Mouse (Mus musculus): ENCODE measurements around the gene Pnma3. TPM values are rescaled to one million over a fixed set of nuclear protein-coding genes. Genes with fewer than 3 reads are reported as not detected.
A peak's percentile ranks its signal among the peaks of the same experiment; 100 is the strongest.
"Not testable (repeated sequence)": the region's sequence is repeated elsewhere in the genome, so short reads cannot be mapped to it uniquely, and the experiment has no call there.

Pnma3 gene
- polyA plus RNA-seq, 1 experiment: not detected

GRCm38 (mm10) chrX:73063512-73064414 lies 824 bp upstream of the Pnma3 start:
- Histone ChIP-seq H3K4me3 (ENCODE audit: insufficient read depth, low read depth, low read length) (no peak overlapping the region), H3K27ac (ENCODE audit: insufficient read depth, low read depth, low read length) (no peak overlapping the region), H3K27me3 (replicated peaks; ENCODE audit: control insufficient read depth, insufficient read depth, low read length) (no peaks in the 10 kb centered on the region), H3K36me3 (ENCODE audit: control insufficient read depth, insufficient read depth, low read length) (no peaks in the 10 kb centered on the region), H3K4me1 (ENCODE audit: control insufficient read depth, insufficient read depth, low read length) (no peaks in the 10 kb centered on the region)
- 38% methylated on average over 17 of the region's 24 CpGs for whole genome bisulfite sequencing
- TF ChIP-seq CTCF (conservative IDR thresholded peaks at IDR 0.05; ENCODE audit: insufficient read depth, insufficient read length, low read depth, low read length) (no peak), POLR2A (IDR thresholded peaks at IDR 0.05; ENCODE audit: low read depth, low read length) (no peak)
- no peak for DNase-seq

- H3K4me3 ChIP-seq (ENCODE audit: insufficient read depth, low read depth, low read length); H3K36me3 ChIP-seq (ENCODE audit: control insufficient read depth, insufficient read depth, low read length); H3K4me1 ChIP-seq (ENCODE audit: control insufficient read depth, insufficient read depth, low read length); DNase-seq; H3K27me3 ChIP-seq (replicated peaks; ENCODE audit: control insufficient read depth, insufficient read depth, low read length); H3K27ac ChIP-seq (ENCODE audit: insufficient read depth, low read depth, low read length): not testable (repeated sequence)
- 67% methylated on average over 1 of the region's 5 CpGs for WGBS
Measured at GRCm38 (mm10) chrX:73066765-73067312, 2.3 kb downstream of the Pnma3 start.

- WGBS: 79% methylated on average over 19 of the region's 19 CpGs
- not testable (repeated sequence) for H3K27ac ChIP-seq (ENCODE audit: insufficient read depth, low read depth, low read length); H3K4me3 ChIP-seq (ENCODE audit: insufficient read depth, low read depth, low read length); H3K27me3 ChIP-seq (replicated peaks; ENCODE audit: control insufficient read depth, insufficient read depth, low read length); DNase-seq; H3K36me3 ChIP-seq (ENCODE audit: control insufficient read depth, insufficient read depth, low read length); H3K4me1 ChIP-seq (ENCODE audit: control insufficient read depth, insufficient read depth, low read length)
Measured at GRCm38 (mm10) chrX:73082267-73083055, 17.9 kb downstream of the Pnma3 start, which contains the start of gene Xlr4a. Xlr4a (minus strand) TSS chrX:73082478.

GRCm38 (mm10) chrX:73096941-73097508 lies 32.4 kb downstream of the Pnma3 start, which contains the start of gene Xlr3a:
Xlr3a (minus strand) TSS chrX:73097095.
- H3K4me1 ChIP-seq (ENCODE audit: control insufficient read depth, insufficient read depth, low read length); H3K4me3 ChIP-seq (ENCODE audit: insufficient read depth, low read depth, low read length); H3K27ac ChIP-seq (ENCODE audit: insufficient read depth, low read depth, low read length); H3K36me3 ChIP-seq (ENCODE audit: control insufficient read depth, insufficient read depth, low read length); H3K27me3 ChIP-seq (replicated peaks; ENCODE audit: control insufficient read depth, insufficient read depth, low read length): not testable (repeated sequence)
- peak; percentile 2 for DNase-seq
- WGBS: 78% methylated on average over 13 of the region's 13 CpGs

- not testable (repeated sequence) for H3K36me3 ChIP-seq (ENCODE audit: control insufficient read depth, insufficient read depth, low read length); H3K4me1 ChIP-seq (ENCODE audit: control insufficient read depth, insufficient read depth, low read length); H3K27me3 ChIP-seq (replicated peaks; ENCODE audit: control insufficient read depth, insufficient read depth, low read length); H3K4me3 ChIP-seq (ENCODE audit: insufficient read depth, low read depth, low read length); DNase-seq; H3K27ac ChIP-seq (ENCODE audit: insufficient read depth, low read depth, low read length)
- WGBS: no CpG with 5 or more reads among the region's 7 CpGs
Measured at GRCm38 (mm10) chrX:73116747-73117146, 52.2 kb downstream of the Pnma3 start, which contains the start of gene Gm14685. Gm14685 (plus strand) TSS chrX:73117047.

Other genes starting within 250 kb of the Pnma3 start
- gene Gabrq, start 239.6 kb upstream of the Pnma3 start, polyA plus RNA-seq (2012; rRNA removed): 0.03 TPM in 2 replicates
- 12.4 and 22.7 TPM in 2 replicates for gene Cetn2, start 146.4 kb upstream of the Pnma3 start, polyA plus RNA-seq (2012; rRNA removed)
- 43.7 and 45.7 TPM in 2 replicates for gene Nsdhl, start 146.2 kb upstream of the Pnma3 start, polyA plus RNA-seq (2012; rRNA removed)
- 5.9 and 6.7 TPM in 2 replicates for gene Zfp185, start 77.4 kb upstream of the Pnma3 start, polyA plus RNA-seq (2012; rRNA removed)
- gene Pnma5, start 27.7 kb upstream of the Pnma3 start, polyA plus RNA-seq (2012; rRNA removed): not detected in 2 replicates
- gene Xlr4a, start 17.7 kb downstream of the Pnma3 start, polyA plus RNA-seq (2012; rRNA removed): 0.17 TPM in 1 of 2 replicates, not detected in the other
- 0.08 and 0.22 TPM in 2 replicates for gene Xlr3a, start 32.3 kb downstream of the Pnma3 start, polyA plus RNA-seq (2012; rRNA removed)
- gene Gm14685, start 52.3 kb downstream of the Pnma3 start, polyA plus RNA-seq (2012; rRNA removed): 0.07 TPM in 1 of 2 replicates, not detected in the other
- gene Xlr5b, start 84.0 kb downstream of the Pnma3 start, polyA plus RNA-seq (2012; rRNA removed): not detected in 2 replicates
- 0.16 TPM in 1 of 2 replicates, not detected in the other for gene DXBay18, start 84.7 kb downstream of the Pnma3 start, polyA plus RNA-seq (2012; rRNA removed)
- not detected in 2 replicates for gene Spin2d, start 112.2 kb downstream of the Pnma3 start, polyA plus RNA-seq (2012; rRNA removed)
- gene Xlr3b, start 127.4 kb downstream of the Pnma3 start, polyA plus RNA-seq (2012; rRNA removed): 0.56 and 1.5 TPM in 2 replicates
- 0.38 TPM in 1 of 2 replicates, not detected in the other for gene Xlr4b, start 149.5 kb downstream of the Pnma3 start, polyA plus RNA-seq (2012; rRNA removed)
- gene F8a, start 163.5 kb downstream of the Pnma3 start, polyA plus RNA-seq (2012; rRNA removed): 7.6 and 9.9 TPM in 2 replicates
- not detected in 2 replicates for gene Xlr4c, start 178.3 kb downstream of the Pnma3 start, polyA plus RNA-seq (2012; rRNA removed)
- gene Xlr3c, start 200.6 kb downstream of the Pnma3 start, polyA plus RNA-seq (2012; rRNA removed): not detected in 2 replicates
- gene Xlr5a, start 228.2 kb downstream of the Pnma3 start, polyA plus RNA-seq (2012; rRNA removed): not detected in 2 replicates
- 0.11 TPM in 1 of 2 replicates, not detected in the other for gene Xlr5c, start 228.2 kb downstream of the Pnma3 start, polyA plus RNA-seq (2012; rRNA removed)

Data from kidney, adult 2 months (tissue).